Mouse (Mus musculus): ENCODE measurements at regions not wholly inside any gene's neighbourhood (a gene's known extent, or its start where the extent isn't known, plus 50 kb on each side); places are given as distances from the start of the nearest gene placed in this dataset.

DNA sequence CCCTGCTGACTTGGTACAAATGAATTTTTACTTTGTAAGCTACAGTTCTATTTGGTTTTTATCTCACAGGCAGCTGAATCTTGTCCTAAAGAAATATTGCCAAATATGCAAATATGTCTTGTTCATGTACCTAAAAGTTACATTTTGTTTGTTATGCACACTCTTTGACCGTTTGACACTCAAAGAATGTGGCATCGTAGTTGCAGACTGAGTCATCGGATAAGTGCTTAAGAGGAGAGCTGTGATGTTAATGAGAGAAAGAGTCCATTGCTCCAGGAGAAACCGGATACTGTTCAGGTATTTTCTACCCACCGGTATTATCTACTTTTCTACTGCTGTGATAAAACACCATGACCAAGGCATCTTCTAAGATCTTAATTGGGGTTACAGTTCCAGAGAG, 50.3 kb upstream of the Rasl11b start:
- Histone ChIP-seq H3K27me3 (ENCODE audit: control insufficient read depth, insufficient read depth, low read length) (no peaks in the 10 kb centered on the region), H3K36me3 (ENCODE audit: control insufficient read depth, insufficient read depth, low read length) (no peaks in the 10 kb centered on the region), H3K4me1 (ENCODE audit: control insufficient read depth, insufficient read depth, low read length) (no peaks in the 10 kb centered on the region), H3K27ac (replicated peaks; ENCODE audit: low read depth, low read length) (no peak overlapping the region), H3K4me2 (ENCODE audit: low read length) (no peak overlapping the region), H3K4me3 (replicated peaks; ENCODE audit: low read depth, low read length) (no peak overlapping the region), H3K9ac (replicated peaks; ENCODE audit: low read length) (no peak overlapping the region), H3K9me3 (ENCODE audit: control insufficient read depth, low read length) (no peaks in the 10 kb centered on the region)
- ATAC-seq (ENCODE audit: low FRiP score, low TSS enrichment) (no peak), DNase-seq (no peak)
- 90% methylated on average over 5 of the region's 5 CpGs for WGBS

Data from midbrain, embryonic 14.5 days (tissue).